Mouse (Mus musculus) erythroblast, embryonic 14.5 days (primary cell): Measurements from ENCODE around the gene Mmd2. TPM values are rescaled to one million over a fixed set of nuclear protein-coding genes. Genes with fewer than 3 reads are reported as not detected.

ENCODE experiments used
- H3K27me3 ChIP-seq: 2 replicates; pipeline ENCODE4 v1.6.1; 2012; ENCODE audit warnings: inconsistent platforms; ENCODE audit not compliant: control insufficient read depth
- H3K36me3 ChIP-seq: 2 replicates; pipeline ENCODE4 v1.6.1; 2012; ENCODE audit warnings: mild to moderate bottlenecking, inconsistent platforms; ENCODE audit not compliant: control insufficient read depth
- H3K4me1 ChIP-seq: 2 replicates; pipeline ENCODE4 v1.6.1; 2012; ENCODE audit warnings: inconsistent platforms; ENCODE audit not compliant: control insufficient read depth
- H3K4me3 ChIP-seq: replicated peaks from 2 replicates; pipeline ENCODE3; 2012; ENCODE audit warnings: moderate library complexity, mild to moderate bottlenecking, inconsistent platforms
- H3K9me3 ChIP-seq: 2 replicates; pipeline ENCODE4 v1.6.1; 2012; ENCODE audit warnings: low read length, inconsistent platforms, mixed read lengths; ENCODE audit not compliant: control insufficient read depth
- GATA1 ChIP-seq: IDR thresholded peaks from 2 replicates; pipeline ENCODE4 v1.6.1; 2012; ENCODE audit warnings: low read length, inconsistent platforms, mixed read lengths
- TAL1 ChIP-seq: IDR thresholded peaks from 3 replicates; pipeline ENCODE4 v1.6.1; 2012; ENCODE audit warnings: low read length, inconsistent platforms, mixed read lengths
- polyA plus RNA-seq: library from polyadenylated mRNA; stranded (reverse); fragments of >175 nt; gene quantifications from 2 replicates; pipeline ENCODE4 v1.2.3, GENCODE M21; 2012

The Mmd2 gene
- polyA plus RNA-seq, 1 experiment = not detected

- Histone ChIP-seq H3K4me3 (no peak overlapping the region), H3K9me3 (no peaks in the 10 kb centered on the region), H3K36me3 (no peaks in the 10 kb centered on the region; the same call in 1 of the 2 replicates), H3K27me3 (no peaks in the 10 kb centered on the region), H3K4me1 (no peaks in the 10 kb centered on the region)
- TF ChIP-seq TAL1 (no peak), GATA1 (no peak)
These were observed 17.5 kb downstream of the Mmd2 start for GRCm38 (mm10) chr5:142590953-142591616.

- Histone ChIP-seq H3K27me3 (no peaks in the 10 kb centered on the region), H3K36me3 (peaks cover 2% of the 10 kb centered on the region; the same call in 1 of the 2 replicates), H3K4me1 (no peaks in the 10 kb centered on the region), H3K4me3 (no peak overlapping the region), H3K9me3 (peaks cover 2% of the 10 kb centered on the region)
- TF ChIP-seq GATA1 = no peak
- no peak for TF ChIP-seq TAL1
These were observed 24.9 kb downstream of the Mmd2 start for GRCm38 (mm10) chr5:142583616-142584126.

GRCm38 (mm10) chr5:142581517-142581916 lies 27.1 kb downstream of the Mmd2 start:
- no peaks in the 10 kb centered on the region for H3K27me3 ChIP-seq
- H3K36me3 ChIP-seq = peaks cover 5% of the 10 kb centered on the region; the same call in 1 of the 2 replicates
- peaks cover 8% of the 10 kb centered on the region for H3K9me3 ChIP-seq
- no peak for TF ChIP-seq GATA1
- no peak for TF ChIP-seq TAL1
- H3K4me3 ChIP-seq = no peak overlapping the region
- no peaks in the 10 kb centered on the region for H3K4me1 ChIP-seq

GRCm38 (mm10) chr5:142578192-142578591 lies 30.4 kb downstream of the Mmd2 start:
- Histone ChIP-seq H3K9me3 (peaks cover 8% of the 10 kb centered on the region), H3K27me3 (no peaks in the 10 kb centered on the region), H3K4me3 (no peak overlapping the region), H3K4me1 (no peaks in the 10 kb centered on the region), H3K36me3 (peaks cover 5% of the 10 kb centered on the region; the same call in 1 of the 2 replicates)
- TF ChIP-seq GATA1 (no peak), TAL1 (no peak)

GRCm38 (mm10) chr5:142576832-142577231 lies 31.8 kb downstream of the Mmd2 start:
- TF ChIP-seq GATA1 = no peak
- no peak for TF ChIP-seq TAL1
- H3K4me3 ChIP-seq = no peak overlapping the region
- H3K36me3 ChIP-seq = peaks cover 7% of the 10 kb centered on the region; the same call in 1 of the 2 replicates
- no peaks in the 10 kb centered on the region for H3K4me1 ChIP-seq
- H3K9me3 ChIP-seq = peaks cover 12% of the 10 kb centered on the region
- no peaks in the 10 kb centered on the region for H3K27me3 ChIP-seq

- Histone ChIP-seq H3K9me3 (peaks cover 12% of the 10 kb centered on the region), H3K4me1 (no peaks in the 10 kb centered on the region), H3K36me3 (peaks cover 7% of the 10 kb centered on the region; the same call in 1 of the 2 replicates), H3K4me3 (no peak overlapping the region), H3K27me3 (no peaks in the 10 kb centered on the region)
- TF ChIP-seq GATA1 (no peak), TAL1 (no peak)
These were observed 34.1 kb downstream of the Mmd2 start for GRCm38 (mm10) chr5:142574323-142575057.

GRCm38 (mm10) chr5:142564606-142565005 lies 44.0 kb downstream of the Mmd2 start:
- peaks cover 2% of the 10 kb centered on the region; the same call in 1 of the 2 replicates for H3K36me3 ChIP-seq
- H3K9me3 ChIP-seq = peaks cover 25% of the 10 kb centered on the region
- no peak for TF ChIP-seq TAL1
- no peak overlapping the region for H3K4me3 ChIP-seq
- no peaks in the 10 kb centered on the region for H3K27me3 ChIP-seq
- H3K4me1 ChIP-seq = no peaks in the 10 kb centered on the region

GRCm38 (mm10) chr5:142560261-142560660 lies 48.3 kb downstream of the Mmd2 start:
- TF ChIP-seq TAL1 = no peak
- TF ChIP-seq GATA1 = no peak
- H3K4me3 ChIP-seq = no peak overlapping the region
- H3K27me3 ChIP-seq = no peaks in the 10 kb centered on the region
- H3K4me1 ChIP-seq = no peaks in the 10 kb centered on the region
- no peaks in the 10 kb centered on the region; the same call in 1 of the 2 replicates for H3K36me3 ChIP-seq
- H3K9me3 ChIP-seq = no peaks in the 10 kb centered on the region

- no peaks in the 10 kb centered on the region for H3K9me3 ChIP-seq
- H3K4me3 ChIP-seq = no peak overlapping the region
- no peak for TF ChIP-seq GATA1
- no peak for TF ChIP-seq TAL1
- no peaks in the 10 kb centered on the region for H3K27me3 ChIP-seq
- no peaks in the 10 kb centered on the region; the same call in 1 of the 2 replicates for H3K36me3 ChIP-seq
- H3K4me1 ChIP-seq = no peaks in the 10 kb centered on the region
These were observed 51.1 kb downstream of the Mmd2 start for GRCm38 (mm10) chr5:142557397-142558067.
